Mouse (Mus musculus) adrenal gland, postnatal 25 days (tissue): ENCODE measurements at regions not wholly inside any gene's neighbourhood (a gene's known extent, or its start where the extent isn't known, plus 50 kb on each side); places are given as distances from the start of the nearest gene placed in this dataset.
A peak's percentile ranks its signal among the peaks of the same experiment; 100 is the strongest.
"Not testable (repeated sequence)": the region's sequence is repeated elsewhere in the genome, so short reads cannot be mapped to it uniquely, and the experiment has no call there.

Experiments
- DNase-seq: peaks from one replicate; pipeline ENCODE4 v3.0.0; 2021; ENCODE audit warnings: mixed read lengths

DNA sequence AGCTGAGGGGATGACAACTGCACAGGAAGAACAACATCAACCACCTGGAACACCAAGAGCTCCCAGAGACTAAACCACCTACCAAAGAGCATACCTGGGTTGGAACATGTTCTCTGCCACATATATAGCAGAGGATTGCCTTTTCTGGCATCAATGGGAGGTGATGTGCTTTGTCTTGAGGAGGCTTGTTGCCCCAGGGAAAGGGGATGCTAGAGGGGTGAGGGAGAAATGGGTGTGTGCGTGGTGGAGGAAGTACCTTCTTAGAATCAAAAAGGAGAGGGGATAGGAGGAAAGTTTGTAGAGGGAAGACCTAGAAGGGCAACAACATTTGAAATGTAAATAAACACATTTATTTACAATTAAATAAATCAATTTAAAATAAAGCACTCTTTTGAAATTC is 358.5 kb upstream of the Pfkp start:
- DNase-seq, result no peak

- not testable (repeated sequence) for DNase-seq
Observed at GRCm38 (mm10) chr13:6998508-6999278, 350.1 kb upstream of the Pfkp start.

DNA sequence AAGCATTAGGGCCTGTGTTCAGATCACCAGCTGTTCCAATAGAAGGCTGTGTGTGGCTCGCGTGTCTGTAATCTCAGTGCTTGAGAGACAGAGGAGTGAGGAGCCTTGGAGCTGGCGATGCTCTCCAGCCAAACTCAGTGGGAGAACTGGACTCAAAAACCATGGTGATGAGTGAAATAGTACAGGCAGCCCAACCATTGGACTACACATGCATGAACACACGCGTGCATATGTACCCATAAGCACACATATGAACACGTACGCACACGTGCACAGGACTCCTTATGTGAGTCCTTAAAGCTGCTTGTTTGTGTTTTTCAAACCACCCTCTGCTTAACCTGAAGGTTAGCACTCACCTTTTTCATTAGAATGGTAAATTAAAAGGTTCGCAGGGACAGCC is 349.5 kb upstream of the Pfkp start:
- no peak for DNase-seq

DNA sequence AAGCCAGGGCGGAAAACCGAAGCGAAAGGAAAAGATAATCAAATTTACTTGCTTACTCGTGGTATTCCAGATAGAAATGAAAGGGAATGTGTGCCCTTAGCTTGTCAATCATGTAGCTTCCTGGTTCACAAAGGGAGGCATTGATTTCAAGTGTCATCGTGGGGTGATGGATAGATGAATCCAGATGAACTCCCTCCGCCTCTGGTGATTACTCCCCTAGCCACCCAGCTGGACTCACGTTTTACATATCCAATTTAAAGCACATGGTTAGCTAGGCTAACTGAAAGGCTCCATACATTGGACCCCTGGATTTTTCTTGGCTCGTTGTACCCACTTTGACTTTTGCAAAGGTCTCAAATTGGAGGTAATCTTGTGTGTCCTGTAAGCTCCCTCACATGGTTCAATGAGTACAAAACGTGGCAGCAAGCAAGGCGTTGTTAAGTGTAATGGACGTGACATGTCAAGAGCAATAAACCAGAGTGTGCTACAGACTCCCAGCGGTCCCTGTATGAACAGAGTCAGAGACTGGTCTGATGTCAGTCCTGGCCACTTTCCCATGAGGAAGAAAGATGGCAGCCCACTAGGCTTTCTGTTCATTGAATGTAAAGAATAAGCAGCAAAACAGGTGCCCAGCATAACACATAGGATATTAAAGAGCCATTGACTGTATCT is 343.9 kb upstream of the Pfkp start:
- no peak for DNase-seq

- DNase-seq, result no peak
Observed at GRCm38 (mm10) chr13:6991714-6992113, 343.1 kb upstream of the Pfkp start.

GRCm38 (mm10) chr13:6985012-6985996 is 336.7 kb upstream of the Pfkp start:
- DNase-seq, result no peak

GRCm38 (mm10) chr13:6955713-6956112 is 307.1 kb upstream of the Pfkp start:
- DNase-seq, result no peak

- no peak for DNase-seq
Observed at GRCm38 (mm10) chr13:6924136-6924535, 275.6 kb upstream of the Pfkp start.

DNA sequence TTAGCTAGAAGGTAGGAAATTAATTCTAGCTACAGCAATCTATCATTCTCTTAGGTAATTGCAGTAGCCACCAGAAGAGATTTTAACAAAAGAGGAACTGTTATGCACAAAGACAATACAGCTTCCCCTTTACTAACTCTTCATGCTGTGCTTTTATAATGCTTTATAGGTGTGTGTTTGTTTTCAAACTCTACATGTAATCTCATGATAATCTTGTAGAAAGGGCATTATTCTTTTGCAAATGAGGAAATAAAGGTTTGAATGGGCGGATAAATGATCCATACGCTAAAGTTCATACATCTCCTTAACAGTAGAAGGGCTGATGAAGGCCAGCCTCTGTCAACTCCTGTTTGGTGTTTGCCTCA is 273.8 kb upstream of the Pfkp start:
- DNase-seq, result no peak

DNA sequence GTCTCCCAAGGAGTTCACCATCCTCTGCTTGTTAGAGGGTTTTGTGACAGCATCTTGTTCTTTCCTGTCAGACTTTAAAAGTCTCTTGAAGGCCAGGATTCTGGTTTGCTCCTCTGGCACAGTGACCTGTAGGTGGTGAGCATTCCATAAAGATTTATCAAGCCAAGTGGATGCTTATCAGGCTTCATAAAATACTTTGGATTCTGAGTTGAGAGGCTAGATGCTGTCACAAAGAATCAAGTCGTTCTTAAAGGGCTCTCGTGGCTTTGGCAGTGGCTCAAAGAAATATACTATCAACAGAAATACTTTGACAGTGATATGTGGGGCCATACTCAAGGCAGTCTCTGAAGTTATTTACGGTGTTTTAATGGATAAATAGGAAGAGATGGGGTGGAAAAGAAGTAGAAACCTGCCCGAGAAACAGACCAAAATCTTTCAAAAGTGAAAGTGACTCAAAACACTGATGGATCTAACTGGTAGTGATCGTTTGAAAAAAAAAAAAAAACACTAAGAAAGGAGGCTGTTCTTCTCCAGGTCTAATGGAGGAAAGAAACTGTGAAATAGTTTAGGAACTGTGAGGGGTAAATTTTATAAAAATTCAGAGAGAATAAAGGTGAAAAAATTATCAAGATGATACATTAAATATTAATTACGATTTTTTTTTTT is 273.2 kb upstream of the Pfkp start:
- DNase-seq, result no peak

DNA sequence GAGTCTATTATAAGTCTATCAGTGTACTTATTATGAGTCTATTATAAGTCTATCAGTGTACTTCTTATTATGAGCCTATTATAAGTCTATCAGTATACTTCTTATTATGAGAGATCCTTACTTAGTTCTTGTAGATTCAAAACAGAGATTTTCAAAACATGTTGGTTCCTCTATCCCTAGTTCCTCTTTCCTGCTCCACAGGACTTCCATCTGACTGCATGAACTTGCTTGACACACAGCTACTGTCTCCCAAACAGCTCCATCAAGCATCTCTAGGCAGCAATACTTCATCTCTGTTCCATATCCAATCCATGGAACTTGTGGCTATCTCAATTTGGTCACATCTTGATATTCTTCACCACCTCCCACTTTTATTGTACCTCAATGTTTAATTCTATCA is 257.4 kb upstream of the Pfkp start:
- no peak for DNase-seq

DNA sequence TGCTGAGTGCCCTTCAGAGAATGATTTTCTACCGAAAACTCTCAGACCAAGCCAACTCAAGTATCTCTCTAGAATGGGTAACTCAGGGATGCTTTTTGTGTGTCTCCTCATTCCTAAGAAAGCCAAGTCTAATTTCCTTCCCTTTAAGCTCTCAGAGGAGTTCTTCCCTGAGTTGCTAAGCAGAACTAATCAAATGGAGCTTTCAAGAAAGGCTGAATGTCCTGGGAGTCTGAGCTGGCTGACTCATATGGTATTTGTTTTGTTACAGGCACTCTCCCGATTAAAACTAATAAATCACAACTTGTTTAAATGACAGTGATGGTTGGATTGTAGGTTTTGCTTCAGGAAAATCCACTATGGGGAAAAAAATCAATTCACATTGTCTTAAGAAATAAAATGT is 253.1 kb upstream of the Pfkp start:
- DNase-seq, result no peak

GRCm38 (mm10) chr13:6897666-6898065 is 249.1 kb upstream of the Pfkp start:
- DNase-seq, result peak; percentile 22

DNA sequence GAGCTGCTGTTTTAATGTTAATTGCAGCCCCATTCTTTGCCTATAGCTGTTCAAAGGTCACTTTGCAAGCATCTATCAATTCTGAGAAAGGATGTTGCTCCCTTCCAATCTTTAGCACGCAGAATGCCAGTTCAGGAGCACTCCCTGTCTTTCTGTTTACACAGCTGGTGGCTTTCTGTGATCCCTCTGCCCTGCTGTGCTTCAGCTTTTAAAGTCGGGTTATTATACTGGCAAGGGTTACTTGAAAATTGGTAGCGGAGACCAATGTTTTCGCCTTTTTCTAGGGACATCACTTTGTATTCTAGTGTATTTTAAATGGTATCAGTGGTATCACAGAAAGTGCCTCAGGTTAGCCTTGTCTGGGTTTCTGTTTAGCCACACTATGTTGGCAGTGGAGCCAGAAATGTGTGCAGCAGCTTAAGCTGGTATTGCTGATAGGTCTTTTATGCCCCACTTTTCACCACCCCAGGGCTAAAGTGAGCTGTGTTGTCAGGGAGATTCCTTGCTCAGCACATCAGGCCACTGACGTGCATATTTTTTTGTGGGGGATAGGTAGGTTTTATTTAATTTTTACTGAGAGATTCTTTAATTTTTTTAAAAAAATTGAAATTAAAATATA is 243.0 kb upstream of the Pfkp start:
- DNase-seq, result no peak

- not testable (repeated sequence) for DNase-seq
Observed at GRCm38 (mm10) chr13:6889446-6889845, 240.9 kb upstream of the Pfkp start.

- DNase-seq, result no peak
Observed at GRCm38 (mm10) chr13:6888381-6888780, 239.8 kb upstream of the Pfkp start.

- DNase-seq, result no peak
Observed at GRCm38 (mm10) chr13:6877018-6877901, 228.7 kb upstream of the Pfkp start.

GRCm38 (mm10) chr13:6862186-6862585 is 213.6 kb upstream of the Pfkp start:
- DNase-seq, result no peak

- no peak for DNase-seq
Observed at GRCm38 (mm10) chr13:6859551-6859950, 211.0 kb upstream of the Pfkp start.
